Mouse (Mus musculus) testis, adult 2 months (tissue): Measurements from ENCODE around the gene Helz. TPM values are rescaled to one million over a fixed set of nuclear protein-coding genes. Genes with fewer than 3 reads are reported as not detected.

Experiments used
- H3K27ac ChIP-seq: fragments of 200-500 bp; 2 replicates; pipeline ENCODE4 v1.5.1; 2012; ENCODE audit warnings: low read depth, low read length; ENCODE audit not compliant: control insufficient read depth, insufficient read depth
- H3K27me3 ChIP-seq: fragments of 200-500 bp; 2 replicates; pipeline ENCODE4 v1.6.1; 2012; ENCODE audit warnings: mild to moderate bottlenecking, low read length, moderate library complexity; ENCODE audit not compliant: control insufficient read depth, insufficient read depth
- H3K36me3 ChIP-seq: fragments of 200-500 bp; 2 replicates; pipeline ENCODE4 v1.6.1; 2012; ENCODE audit warnings: mild to moderate bottlenecking, low read length; ENCODE audit not compliant: control insufficient read depth, insufficient read depth
- H3K4me1 ChIP-seq: fragments of 200-500 bp; 2 replicates; pipeline ENCODE4 v1.6.1; 2012; ENCODE audit warnings: low read length; ENCODE audit not compliant: control insufficient read depth, insufficient read depth
- H3K4me3 ChIP-seq: fragments of 200-500 bp; 2 replicates; pipeline ENCODE4 v1.5.1; 2012; ENCODE audit warnings: low read depth, mild to moderate bottlenecking, low read length, moderate library complexity, mixed read lengths; ENCODE audit not compliant: control insufficient read depth
- CTCF ChIP-seq: fragments of 200-500 bp; IDR thresholded peaks from 2 replicates; pipeline ENCODE4 v1.5.1; 2012; ENCODE audit warnings: low read depth, mild to moderate bottlenecking, inconsistent platforms, low read length, moderate library complexity; ENCODE audit not compliant: control insufficient read depth, insufficient read depth, insufficient replicate concordance
- POLR2A ChIP-seq: fragments of 200-500 bp; IDR thresholded peaks from 2 replicates; pipeline ENCODE4 v1.6.1; 2012; ENCODE audit warnings: low read depth, mild to moderate bottlenecking, inconsistent platforms, low read length, moderate library complexity; ENCODE audit not compliant: control insufficient read depth
- polyA plus RNA-seq: library from polyadenylated mRNA; depleted of rRNA; stranded (reverse); fragments of >200 nt; gene quantifications from 2 replicates; pipeline ENCODE4 v1.2.3, GENCODE M21; 2012

Helz gene
- polyA plus RNA-seq, 1 experiment, result 17.2 TPM

GRCm38 (mm10) chr11:107644461-107644860, 96.7 kb downstream of the Helz start:
- TF ChIP-seq POLR2A (no peak), CTCF (no peak)
- H3K4me3 ChIP-seq, result no peak overlapping the region
- 0 out of 2 replicates have a peak overlapping the region, but pooled peaks have one; percentile 4 for H3K27ac ChIP-seq
- no peaks in the 10 kb centered on the region; the same call in 1 of the 2 replicates for H3K36me3 ChIP-seq
- H3K27me3 ChIP-seq, result no peaks in the 10 kb centered on the region
- H3K4me1 ChIP-seq, result peaks cover 1% of the 10 kb centered on the region

- no peaks in the 10 kb centered on the region; the same call in 1 of the 2 replicates for H3K36me3 ChIP-seq
- no peak overlapping the region for H3K4me3 ChIP-seq
- no peak for TF ChIP-seq CTCF
- TF ChIP-seq POLR2A, result no peak
These were observed 99.6 kb downstream of the Helz start for GRCm38 (mm10) chr11:107647330-107647729.

GRCm38 (mm10) chr11:107648668-107649067, 100.9 kb downstream of the Helz start:
- Histone ChIP-seq H3K4me1 (peaks cover 10% of the 10 kb centered on the region), H3K27ac (no peak overlapping the region; the same call in 1 of the 2 replicates), H3K4me3 (no peak overlapping the region), H3K27me3 (no peaks in the 10 kb centered on the region), H3K36me3 (no peaks in the 10 kb centered on the region; the same call in 1 of the 2 replicates)
- TF ChIP-seq CTCF, result no peak
- TF ChIP-seq POLR2A, result no peak

More at GRCm38 (mm10) chr11:107647330-107647729, 99.6 kb downstream of the Helz start:
- peaks cover 10% of the 10 kb centered on the region for H3K4me1 ChIP-seq
- H3K27me3 ChIP-seq, result no peaks in the 10 kb centered on the region
- H3K27ac ChIP-seq, result peak overlapping the region; percentile 71

GRCm38 (mm10) chr11:107649458-107649857, 101.7 kb downstream of the Helz start:
- peaks cover 10% of the 10 kb centered on the region for H3K4me1 ChIP-seq
- no peaks in the 10 kb centered on the region for H3K27me3 ChIP-seq
- H3K27ac ChIP-seq, result no peak overlapping the region
- H3K4me3 ChIP-seq, result no peak overlapping the region
- H3K36me3 ChIP-seq, result no peaks in the 10 kb centered on the region; the same call in 1 of the 2 replicates
- TF ChIP-seq POLR2A (no peak), CTCF (no peak)

- TF ChIP-seq POLR2A (no peak), CTCF (no peak)
- Histone ChIP-seq H3K4me1 (peaks cover 10% of the 10 kb centered on the region), H3K27me3 (no peaks in the 10 kb centered on the region), H3K36me3 (no peaks in the 10 kb centered on the region; the same call in 1 of the 2 replicates), H3K4me3 (no peak overlapping the region), H3K27ac (peak overlapping the region; percentile 42)
These were observed 102.8 kb downstream of the Helz start for GRCm38 (mm10) chr11:107650422-107651051.

GRCm38 (mm10) chr11:107651391-107651790, 103.7 kb downstream of the Helz start:
- no peak for TF ChIP-seq POLR2A
- H3K4me1 ChIP-seq, result peaks cover 10% of the 10 kb centered on the region
- no peaks in the 10 kb centered on the region; the same call in 1 of the 2 replicates for H3K36me3 ChIP-seq
- no peak overlapping the region for H3K4me3 ChIP-seq
- no peaks in the 10 kb centered on the region for H3K27me3 ChIP-seq
- peak overlapping the region; percentile 18; the same call in 1 of the 2 replicates for H3K27ac ChIP-seq

- Histone ChIP-seq H3K4me3 (no peak overlapping the region), H3K27ac (no peak overlapping the region), H3K27me3 (no peaks in the 10 kb centered on the region), H3K36me3 (no peaks in the 10 kb centered on the region; the same call in 1 of the 2 replicates), H3K4me1 (peaks cover 10% of the 10 kb centered on the region)
- TF ChIP-seq CTCF (no peak), POLR2A (no peak)
These were observed 104.4 kb downstream of the Helz start for GRCm38 (mm10) chr11:107652137-107652536.
